Mouse (Mus musculus): ENCODE data around the gene Rpap2. TPM values are rescaled to one million over a fixed set of nuclear protein-coding genes. Genes with fewer than 3 reads are reported as not detected.

Gene Rpap2
- polyA plus RNA-seq, 1 experiment from 2014 or later = 23.2 TPM

- Histone ChIP-seq H3K4me2 (peak overlapping the region; percentile 69), H3K4me3 (peak overlapping the region; percentile 52), H3K36me3 (replicated peaks) (no peaks in the 10 kb centered on the region), H3K27ac (peak overlapping the region; percentile 65; the same call in 1 of the 2 replicates), H3K9ac (peak overlapping the region; percentile 52), H3K27me3 (replicated peaks) (peaks cover 8% of the 10 kb centered on the region; the same call in 1 of the 2 replicates), H3K4me1 (0 out of 2 replicates have a peak, but pooled peaks cover 5% of the 10 kb centered on the region), H3K9me3 (no peaks in the 10 kb centered on the region)
- peak; percentile 62 for ATAC-seq (replicated peaks)
- 22% methylated on average over 9 of the region's 9 CpGs for WGBS
Observed at GRCm38 (mm10) chr5:107688499-107688866, 91.3 kb downstream of the Rpap2 start.

DNA sequence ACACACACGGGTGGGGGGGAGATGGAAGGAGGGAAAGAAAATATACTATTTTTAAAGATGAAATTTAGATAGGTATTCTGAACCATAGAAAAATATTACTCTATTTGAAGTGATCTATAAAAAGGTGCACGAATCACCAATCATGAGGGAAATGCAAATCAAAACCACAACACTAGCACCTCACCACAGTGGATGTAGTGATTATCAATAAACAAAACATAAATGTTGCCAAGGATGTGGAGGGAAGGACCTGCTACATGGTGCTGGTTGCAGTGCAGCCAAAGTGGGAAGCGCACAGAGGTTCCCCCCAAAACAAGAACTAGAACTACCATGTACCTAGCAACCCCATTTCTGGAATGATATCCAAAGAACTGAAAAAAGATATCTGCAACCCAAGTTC is 97.8 kb downstream of the Rpap2 start:
- Histone ChIP-seq H3K9ac (no peak overlapping the region), H3K36me3 (replicated peaks) (no peaks in the 10 kb centered on the region), H3K27ac (no peak overlapping the region), H3K9me3 (no peaks in the 10 kb centered on the region), H3K27me3 (replicated peaks) (peaks cover 4% of the 10 kb centered on the region; the same call in 1 of the 2 replicates), H3K4me1 (no peaks in the 10 kb centered on the region), H3K4me3 (no peak overlapping the region), H3K4me2 (no peak overlapping the region)
- WGBS = 70% methylated on average over 3 of the region's 3 CpGs
- ATAC-seq (replicated peaks) = no peak

DNA sequence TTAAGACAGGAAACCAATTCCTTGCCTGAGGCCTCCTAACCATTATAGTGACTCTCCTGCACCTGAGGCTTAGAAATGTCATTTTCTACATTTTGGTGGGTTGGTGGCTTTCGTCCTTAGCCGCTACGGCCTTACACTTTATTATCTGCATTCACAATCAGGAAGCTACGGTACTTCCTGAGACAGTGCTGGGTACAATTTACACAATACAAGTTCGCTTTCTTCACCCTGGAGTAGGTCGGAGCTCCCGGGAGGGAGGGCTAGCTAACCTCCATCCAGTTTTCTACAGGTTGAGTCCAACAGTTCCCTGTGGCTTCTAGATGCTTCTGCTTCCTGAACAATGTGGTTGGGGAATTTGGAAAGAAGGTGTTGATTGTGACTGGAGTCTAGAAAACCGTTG is 101.7 kb downstream of the Rpap2 start:
- H3K9ac ChIP-seq = no peak overlapping the region
- no peak overlapping the region for H3K4me3 ChIP-seq
- WGBS = 85% methylated on average over 8 of the region's 8 CpGs

DNA sequence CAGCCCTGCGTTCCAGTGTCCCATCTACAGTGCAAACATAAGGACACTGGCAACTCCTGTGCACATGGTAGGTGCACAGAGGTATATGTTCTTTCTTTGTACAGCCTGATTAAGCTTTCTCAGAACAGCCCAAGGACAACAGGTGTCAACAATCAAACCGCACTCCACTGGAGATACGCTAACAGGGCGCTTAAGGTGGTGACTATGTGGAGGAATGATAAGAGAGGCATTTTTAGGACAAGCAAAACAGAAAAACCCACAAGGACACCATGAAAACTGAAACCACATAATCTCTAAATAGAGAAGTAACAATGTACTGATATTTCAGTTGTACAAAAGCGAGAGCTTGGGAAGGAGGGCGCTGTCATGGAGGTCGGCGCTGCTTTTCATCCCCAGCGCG is 103.7 kb downstream of the Rpap2 start:
- Histone ChIP-seq H3K27ac (no peak overlapping the region), H3K9ac (no peak overlapping the region), H3K4me1 (no peaks in the 10 kb centered on the region), H3K4me3 (no peak overlapping the region), H3K27me3 (replicated peaks) (no peaks in the 10 kb centered on the region), H3K4me2 (no peak overlapping the region), H3K9me3 (no peaks in the 10 kb centered on the region), H3K36me3 (replicated peaks) (no peaks in the 10 kb centered on the region)
- ATAC-seq (replicated peaks) = no peak
- 94% methylated on average over 10 of the region's 10 CpGs for WGBS

More for the DNA sequence above, 101.7 kb downstream of the Rpap2 start:
- no peaks in the 10 kb centered on the region for H3K36me3 ChIP-seq (replicated peaks)
- H3K4me2 ChIP-seq = no peak overlapping the region
- no peaks in the 10 kb centered on the region for H3K27me3 ChIP-seq (replicated peaks)
- ATAC-seq (replicated peaks) = no peak
- no peak overlapping the region for H3K27ac ChIP-seq
- no peaks in the 10 kb centered on the region for H3K4me1 ChIP-seq
- H3K9me3 ChIP-seq = no peaks in the 10 kb centered on the region

GRCm38 (mm10) chr5:107701658-107702057 is 104.5 kb downstream of the Rpap2 start:
- H3K9me3 ChIP-seq = no peaks in the 10 kb centered on the region
- WGBS = 88% methylated on average over 9 of the region's 9 CpGs
- H3K4me2 ChIP-seq = no peak overlapping the region
- no peak for ATAC-seq (replicated peaks)
- H3K36me3 ChIP-seq (replicated peaks) = no peaks in the 10 kb centered on the region
- no peak overlapping the region for H3K27ac ChIP-seq
- H3K9ac ChIP-seq = no peak overlapping the region
- H3K27me3 ChIP-seq (replicated peaks) = no peaks in the 10 kb centered on the region
- no peaks in the 10 kb centered on the region for H3K4me1 ChIP-seq
- H3K4me3 ChIP-seq = no peak overlapping the region

- Histone ChIP-seq H3K27me3 (replicated peaks) (no peaks in the 10 kb centered on the region), H3K9me3 (no peaks in the 10 kb centered on the region), H3K4me2 (no peak overlapping the region), H3K4me3 (no peak overlapping the region), H3K36me3 (replicated peaks) (no peaks in the 10 kb centered on the region), H3K4me1 (no peaks in the 10 kb centered on the region), H3K9ac (no peak overlapping the region), H3K27ac (no peak overlapping the region)
- WGBS = 88% methylated on average over 6 of the region's 6 CpGs
- ATAC-seq (replicated peaks) = no peak
Observed at GRCm38 (mm10) chr5:107703207-107703763, 106.1 kb downstream of the Rpap2 start.

DNA sequence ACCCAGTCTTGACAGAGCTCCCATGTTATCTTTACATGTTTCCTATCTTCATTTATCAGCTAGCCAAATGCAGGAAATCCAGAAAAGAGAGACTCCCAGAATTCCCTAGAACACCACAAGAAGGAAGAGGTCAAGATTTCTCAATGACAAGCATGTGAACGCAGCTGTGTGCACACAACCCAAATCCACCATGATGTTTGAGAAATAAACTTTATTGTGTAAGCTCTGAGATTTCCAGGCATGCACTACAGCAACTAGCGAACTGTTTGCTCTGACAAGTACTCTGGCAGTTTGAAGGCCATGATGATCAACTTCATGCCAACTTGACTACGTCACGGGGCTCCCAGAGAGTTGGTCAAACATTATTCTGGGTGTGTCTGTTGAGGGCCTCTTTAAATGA is 108.6 kb downstream of the Rpap2 start:
- H3K9ac ChIP-seq = no peak overlapping the region
- H3K27me3 ChIP-seq (replicated peaks) = no peaks in the 10 kb centered on the region
- H3K4me2 ChIP-seq = no peak overlapping the region
- H3K36me3 ChIP-seq (replicated peaks) = no peaks in the 10 kb centered on the region
- no peaks in the 10 kb centered on the region for H3K9me3 ChIP-seq
- H3K4me1 ChIP-seq = no peaks in the 10 kb centered on the region
- WGBS = 91% methylated on average over 4 of the region's 4 CpGs
- no peak for ATAC-seq (replicated peaks)
- H3K4me3 ChIP-seq = no peak overlapping the region
- no peak overlapping the region for H3K27ac ChIP-seq

DNA sequence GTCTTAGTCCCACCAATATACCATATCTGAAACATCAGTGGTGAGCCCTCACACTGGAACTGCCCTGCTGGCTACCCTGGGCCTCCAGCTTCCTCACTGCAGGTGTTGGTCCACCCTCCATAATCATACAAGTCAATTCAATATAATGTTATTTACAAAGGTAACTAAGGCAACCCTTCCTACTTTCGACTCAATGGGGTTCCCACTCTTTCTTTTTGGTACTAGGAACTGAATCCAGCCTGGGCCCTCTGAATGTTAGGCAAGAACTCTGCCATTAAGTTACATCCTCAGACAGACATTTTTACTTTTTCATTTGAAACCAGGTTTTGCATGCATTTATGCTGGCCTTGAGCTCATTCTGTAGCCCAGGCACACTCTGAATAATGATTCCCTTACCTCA is 109.1 kb downstream of the Rpap2 start:
- WGBS = 94% methylated on average over 1 of the region's 1 CpGs
- no peak for ATAC-seq (replicated peaks)
- H3K9me3 ChIP-seq = no peaks in the 10 kb centered on the region
- H3K27ac ChIP-seq = no peak overlapping the region
- H3K9ac ChIP-seq = no peak overlapping the region
- H3K27me3 ChIP-seq (replicated peaks) = no peaks in the 10 kb centered on the region
- H3K4me2 ChIP-seq = no peak overlapping the region
- no peak overlapping the region for H3K4me3 ChIP-seq
- H3K4me1 ChIP-seq = no peaks in the 10 kb centered on the region
- H3K36me3 ChIP-seq (replicated peaks) = no peaks in the 10 kb centered on the region

- Histone ChIP-seq H3K9ac (no peak overlapping the region), H3K9me3 (no peaks in the 10 kb centered on the region), H3K36me3 (replicated peaks) (no peaks in the 10 kb centered on the region), H3K27me3 (replicated peaks) (no peaks in the 10 kb centered on the region), H3K4me1 (no peaks in the 10 kb centered on the region), H3K4me2 (no peak overlapping the region), H3K4me3 (no peak overlapping the region), H3K27ac (no peak overlapping the region)
- ATAC-seq (replicated peaks) = no peak
- 91% methylated on average over 8 of the region's 8 CpGs for WGBS
Observed at GRCm38 (mm10) chr5:107708124-107708797, 111.1 kb downstream of the Rpap2 start.

Other genes starting within 250 kb of the Rpap2 start
- gene Ephx4, start 194.6 kb upstream of the Rpap2 start, polyA plus RNA-seq (2015; fragmentation: Nextera tagmentation; extraction: Ambion mirVana) = 1.6 and 2.2 TPM in 2 replicates
- not detected in 2 replicates for gene Lpcat2b, start 165.8 kb upstream of the Rpap2 start, polyA plus RNA-seq (2015; fragmentation: Nextera tagmentation; extraction: Ambion mirVana)
- 22.4 and 22.5 TPM in 2 replicates for gene Btbd8, start 159.4 kb upstream of the Rpap2 start, polyA plus RNA-seq (2015; fragmentation: Nextera tagmentation; extraction: Ambion mirVana)
- 0.41 and 0.81 TPM in 2 replicates for gene Gm42669, start 89.8 kb upstream of the Rpap2 start, polyA plus RNA-seq (2015; fragmentation: Nextera tagmentation; extraction: Ambion mirVana)
- gene 1700028K03Rik, start 62.7 kb upstream of the Rpap2 start, polyA plus RNA-seq (2015; fragmentation: Nextera tagmentation; extraction: Ambion mirVana) = 0.39 and 0.72 TPM in 2 replicates
- gene Glmn, start 515 bp downstream of the Rpap2 start, polyA plus RNA-seq (2015; fragmentation: Nextera tagmentation; extraction: Ambion mirVana) = 33.3 and 36.3 TPM in 2 replicates
- gene Gfi1, start 128.7 kb downstream of the Rpap2 start, polyA plus RNA-seq (2015; fragmentation: Nextera tagmentation; extraction: Ambion mirVana) = not detected in 2 replicates
- 0.13 and 0.22 TPM in 2 replicates for gene Ube2d2b, start 232.7 kb downstream of the Rpap2 start, polyA plus RNA-seq (2015; fragmentation: Nextera tagmentation; extraction: Ambion mirVana)